Mouse (Mus musculus): ENCODE results near the gene Satb1. TPM values are rescaled to one million over a fixed set of nuclear protein-coding genes. Genes with fewer than 3 reads are reported as not detected.

The Satb1 gene
- total and polyA plus RNA-seq, 2 experiments = 0.65 to 0.83 TPM

DNA sequence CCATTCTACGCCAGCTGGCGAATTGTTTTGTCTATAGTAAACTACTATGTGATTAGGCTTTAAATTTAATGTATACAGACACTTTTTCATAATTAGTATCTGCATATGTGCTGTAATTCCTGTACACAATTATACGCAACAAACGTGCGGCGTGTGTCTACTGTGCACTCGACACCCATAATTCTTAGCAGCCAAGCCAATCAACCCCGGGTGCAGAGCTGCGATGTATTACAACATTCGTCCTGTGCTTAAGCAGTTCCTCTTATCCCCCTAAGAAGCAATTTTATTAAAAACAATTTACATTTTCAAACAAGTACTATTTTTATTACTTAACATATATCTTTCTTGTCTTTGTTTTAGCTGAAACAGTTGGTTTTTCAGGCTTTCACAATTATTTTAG, 92.0 kb downstream of the Satb1 start:
- TF ChIP-seq POLR2A (IDR thresholded peaks at IDR 0.05; ENCODE audit: extremely low read depth, insufficient read depth, low read length) = no peak
- no peak for TF ChIP-seq CTCF (IDR thresholded peaks at IDR 0.05; ENCODE audit: low read depth, low read length)
- Histone ChIP-seq H3K27ac (replicated peaks; ENCODE audit: insufficient read depth, low read depth, low read length) (no peak overlapping the region), H3K4me1 (ENCODE audit: control insufficient read depth, insufficient read depth, low read length) (no peaks in the 10 kb centered on the region), H3K27me3 (ENCODE audit: control insufficient read depth, insufficient read depth, low read length) (no peaks in the 10 kb centered on the region), H3K36me3 (ENCODE audit: control insufficient read depth, insufficient read depth, low read length) (no peaks in the 10 kb centered on the region), H3K79me2 (ENCODE audit: control insufficient read depth, insufficient read depth, low read length) (no peaks in the 10 kb centered on the region), H3K4me3 (ENCODE audit: insufficient read depth, low read depth, low read length) (no peak overlapping the region), H3K9ac (ENCODE audit: low read depth, low read length) (no peak overlapping the region)
- no peak for DNase-seq (ENCODE audit: extremely low read depth, low read depth, low spot score)
- WGBS = 89% methylated on average over 10 of the region's 10 CpGs

DNA sequence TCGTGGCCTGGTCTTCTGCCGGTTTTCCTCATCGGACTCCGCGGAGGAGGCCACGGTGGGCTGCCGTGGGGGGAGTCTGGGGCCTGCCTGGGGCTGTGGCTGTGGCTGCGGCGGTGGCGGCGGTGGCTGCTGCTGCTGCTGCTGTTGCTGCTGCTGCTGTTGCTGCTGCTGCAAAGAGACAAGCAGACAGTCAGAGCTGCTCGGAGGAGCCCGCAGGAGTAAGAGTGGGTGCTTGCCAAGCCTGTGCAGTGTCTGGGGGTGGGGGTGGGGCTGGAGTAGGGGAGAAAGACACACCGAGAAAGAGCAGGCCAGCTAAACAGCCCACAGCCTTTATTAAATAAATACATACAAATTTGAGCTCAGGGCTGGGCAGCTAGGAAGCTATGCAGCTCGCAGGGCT, 92.8 kb downstream of the Satb1 start:
- Histone ChIP-seq H3K9ac (ENCODE audit: low read depth, low read length) (no peak overlapping the region), H3K27me3 (ENCODE audit: control insufficient read depth, insufficient read depth, low read length) (no peaks in the 10 kb centered on the region), H3K79me2 (ENCODE audit: control insufficient read depth, insufficient read depth, low read length) (no peaks in the 10 kb centered on the region), H3K27ac (replicated peaks; ENCODE audit: insufficient read depth, low read depth, low read length) (no peak overlapping the region), H3K36me3 (ENCODE audit: control insufficient read depth, insufficient read depth, low read length) (no peaks in the 10 kb centered on the region), H3K4me3 (ENCODE audit: insufficient read depth, low read depth, low read length) (no peak overlapping the region), H3K4me1 (ENCODE audit: control insufficient read depth, insufficient read depth, low read length) (no peaks in the 10 kb centered on the region)
- no peak for DNase-seq (ENCODE audit: extremely low read depth, low read depth, low spot score)
- TF ChIP-seq POLR2A (IDR thresholded peaks at IDR 0.05; ENCODE audit: extremely low read depth, insufficient read depth, low read length) (no peak), CTCF (IDR thresholded peaks at IDR 0.05; ENCODE audit: low read depth, low read length) (no peak)
- WGBS = 74% methylated on average over 15 of the region's 15 CpGs

DNA sequence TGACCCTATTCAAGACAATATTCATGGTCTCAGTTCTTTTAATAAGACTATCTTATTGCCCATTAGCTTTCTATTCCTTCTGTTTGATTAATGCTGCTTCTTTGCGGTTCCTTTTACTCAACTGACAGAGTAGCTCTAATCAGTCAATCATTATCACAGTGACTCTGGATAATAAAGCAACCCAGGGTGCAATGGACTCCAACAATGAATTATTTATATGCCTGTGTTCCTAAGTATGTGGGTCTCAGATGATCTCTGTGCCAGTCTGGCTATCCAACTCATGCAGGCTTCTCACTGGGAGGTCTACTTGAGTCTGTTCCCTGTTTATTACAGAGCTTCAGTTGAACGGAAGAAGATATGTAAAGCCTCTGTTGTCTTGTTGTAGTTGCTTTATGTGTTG, 108.6 kb downstream of the Satb1 start:
- no peak for TF ChIP-seq POLR2A (IDR thresholded peaks at IDR 0.05; ENCODE audit: extremely low read depth, insufficient read depth, low read length)
- TF ChIP-seq CTCF (IDR thresholded peaks at IDR 0.05; ENCODE audit: low read depth, low read length) = no peak
- H3K27me3 ChIP-seq (ENCODE audit: control insufficient read depth, insufficient read depth, low read length) = no peaks in the 10 kb centered on the region
- H3K36me3 ChIP-seq (ENCODE audit: control insufficient read depth, insufficient read depth, low read length) = no peaks in the 10 kb centered on the region
- no peak for DNase-seq (ENCODE audit: extremely low read depth, low read depth, low spot score)
- H3K79me2 ChIP-seq (ENCODE audit: control insufficient read depth, insufficient read depth, low read length) = no peaks in the 10 kb centered on the region
- no peak overlapping the region for H3K9ac ChIP-seq (ENCODE audit: low read depth, low read length)
- WGBS = 89% methylated on average over 2 of the region's 2 CpGs
- no peak overlapping the region for H3K4me3 ChIP-seq (ENCODE audit: insufficient read depth, low read depth, low read length)
- H3K27ac ChIP-seq (replicated peaks; ENCODE audit: insufficient read depth, low read depth, low read length) = no peak overlapping the region
- no peaks in the 10 kb centered on the region for H3K4me1 ChIP-seq (ENCODE audit: control insufficient read depth, insufficient read depth, low read length)

DNA sequence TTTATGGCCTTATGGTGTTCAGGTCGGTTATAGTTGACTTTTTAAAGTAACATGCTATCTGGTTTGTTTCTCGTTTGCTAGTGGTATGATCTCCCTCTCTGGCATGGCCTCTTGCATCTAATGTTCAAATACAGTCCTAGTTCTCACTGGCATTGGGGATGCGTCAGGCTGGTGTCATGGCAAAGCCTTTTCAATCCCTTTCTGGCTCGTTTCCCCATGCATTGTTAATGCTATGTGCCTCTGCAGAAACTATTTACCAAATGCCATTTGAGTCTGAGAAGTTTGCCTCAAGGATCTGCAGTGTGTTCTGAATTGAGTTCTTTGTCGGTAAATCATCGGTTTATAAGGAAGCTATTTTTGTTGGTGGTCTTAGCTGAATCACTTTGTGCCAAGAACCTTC, 137.4 kb downstream of the Satb1 start:
- Histone ChIP-seq H3K4me1 (ENCODE audit: control insufficient read depth, insufficient read depth, low read length) (no peaks in the 10 kb centered on the region), H3K27ac (replicated peaks; ENCODE audit: insufficient read depth, low read depth, low read length) (no peak overlapping the region), H3K79me2 (ENCODE audit: control insufficient read depth, insufficient read depth, low read length) (no peaks in the 10 kb centered on the region), H3K36me3 (ENCODE audit: control insufficient read depth, insufficient read depth, low read length) (no peaks in the 10 kb centered on the region), H3K9ac (ENCODE audit: low read depth, low read length) (no peak overlapping the region), H3K4me3 (ENCODE audit: insufficient read depth, low read depth, low read length) (no peak overlapping the region), H3K27me3 (ENCODE audit: control insufficient read depth, insufficient read depth, low read length) (no peaks in the 10 kb centered on the region)
- TF ChIP-seq CTCF (IDR thresholded peaks at IDR 0.05; ENCODE audit: low read depth, low read length) = no peak
- no peak for DNase-seq (ENCODE audit: extremely low read depth, low read depth, low spot score)
- WGBS = 74% methylated on average over 6 of the region's 6 CpGs

DNA sequence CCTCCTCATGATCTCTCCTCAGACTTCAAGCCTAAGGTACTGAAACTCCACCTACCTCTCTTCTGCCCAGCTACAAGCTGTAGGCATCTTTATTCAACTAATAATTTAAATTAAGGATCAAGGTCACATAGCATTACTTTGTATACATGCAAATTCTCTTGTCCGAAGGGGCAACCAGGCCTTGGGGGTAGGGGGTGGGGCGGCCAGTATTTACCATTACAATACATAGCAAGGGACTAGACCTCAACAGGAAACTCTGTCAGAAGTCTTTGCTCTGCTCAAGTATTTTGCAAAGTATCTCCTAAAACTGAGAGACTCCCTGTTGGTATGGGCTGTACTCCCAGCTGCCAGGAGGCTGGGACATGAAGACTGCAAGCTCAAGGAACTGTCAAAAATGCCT, 137.8 kb downstream of the Satb1 start:
- Histone ChIP-seq H3K4me3 (ENCODE audit: insufficient read depth, low read depth, low read length) (no peak overlapping the region), H3K9ac (ENCODE audit: low read depth, low read length) (no peak overlapping the region), H3K27ac (replicated peaks; ENCODE audit: insufficient read depth, low read depth, low read length) (no peak overlapping the region), H3K27me3 (ENCODE audit: control insufficient read depth, insufficient read depth, low read length) (no peaks in the 10 kb centered on the region), H3K4me1 (ENCODE audit: control insufficient read depth, insufficient read depth, low read length) (no peaks in the 10 kb centered on the region), H3K79me2 (ENCODE audit: control insufficient read depth, insufficient read depth, low read length) (no peaks in the 10 kb centered on the region), H3K36me3 (ENCODE audit: control insufficient read depth, insufficient read depth, low read length) (no peaks in the 10 kb centered on the region)
- WGBS = 79% methylated on average over 2 of the region's 2 CpGs
- no peak for DNase-seq (ENCODE audit: extremely low read depth, low read depth, low spot score)
- TF ChIP-seq CTCF (IDR thresholded peaks at IDR 0.05; ENCODE audit: low read depth, low read length) (no peak), POLR2A (IDR thresholded peaks at IDR 0.05; ENCODE audit: extremely low read depth, insufficient read depth, low read length) (no peak)

DNA sequence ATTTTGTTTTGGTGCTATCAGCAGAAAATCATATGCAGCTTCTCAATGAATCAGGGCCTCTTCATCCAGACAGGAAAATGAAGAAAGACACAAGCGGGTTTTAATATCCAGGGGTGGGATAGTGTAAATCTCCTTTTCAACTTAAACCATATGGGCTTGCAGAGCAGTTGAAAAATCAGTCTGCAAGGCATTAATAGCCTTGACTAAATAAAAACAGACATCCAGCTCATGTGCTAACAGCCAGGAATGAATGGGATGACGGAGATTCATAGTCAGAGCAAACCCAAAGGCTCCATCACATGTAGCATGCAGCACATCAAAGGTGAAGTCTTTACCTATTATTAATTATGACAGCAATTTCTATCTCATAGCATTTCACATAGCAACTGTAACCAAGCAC, 142.6 kb downstream of the Satb1 start:
- no peak for TF ChIP-seq POLR2A (IDR thresholded peaks at IDR 0.05; ENCODE audit: extremely low read depth, insufficient read depth, low read length)
- TF ChIP-seq CTCF (IDR thresholded peaks at IDR 0.05; ENCODE audit: low read depth, low read length) = no peak
- no peak overlapping the region for H3K27ac ChIP-seq (replicated peaks; ENCODE audit: insufficient read depth, low read depth, low read length)
- no peaks in the 10 kb centered on the region for H3K4me1 ChIP-seq (ENCODE audit: control insufficient read depth, insufficient read depth, low read length)
- no peaks in the 10 kb centered on the region for H3K36me3 ChIP-seq (ENCODE audit: control insufficient read depth, insufficient read depth, low read length)
- H3K79me2 ChIP-seq (ENCODE audit: control insufficient read depth, insufficient read depth, low read length) = no peaks in the 10 kb centered on the region
- no peak overlapping the region for H3K9ac ChIP-seq (ENCODE audit: low read depth, low read length)
- no peaks in the 10 kb centered on the region for H3K27me3 ChIP-seq (ENCODE audit: control insufficient read depth, insufficient read depth, low read length)
- DNase-seq (ENCODE audit: extremely low read depth, low read depth, low spot score) = no peak
- 79% methylated on average over 2 of the region's 2 CpGs for WGBS
- no peak overlapping the region for H3K4me3 ChIP-seq (ENCODE audit: insufficient read depth, low read depth, low read length)
